Mouse (Mus musculus) testis, adult 2 months (tissue): ENCODE data around the gene Fam3c.

Experiments used
- CTCF ChIP-seq: fragments of 200-500 bp; IDR thresholded peaks from 2 replicates; pipeline ENCODE4 v1.5.1; 2012; ENCODE audit warnings: low read depth, mild to moderate bottlenecking, inconsistent platforms, low read length, moderate library complexity; ENCODE audit not compliant: control insufficient read depth, insufficient read depth, insufficient replicate concordance
- POLR2A ChIP-seq: fragments of 200-500 bp; IDR thresholded peaks from 2 replicates; pipeline ENCODE4 v1.6.1; 2012; ENCODE audit warnings: low read depth, mild to moderate bottlenecking, inconsistent platforms, low read length, moderate library complexity; ENCODE audit not compliant: control insufficient read depth

DNA sequence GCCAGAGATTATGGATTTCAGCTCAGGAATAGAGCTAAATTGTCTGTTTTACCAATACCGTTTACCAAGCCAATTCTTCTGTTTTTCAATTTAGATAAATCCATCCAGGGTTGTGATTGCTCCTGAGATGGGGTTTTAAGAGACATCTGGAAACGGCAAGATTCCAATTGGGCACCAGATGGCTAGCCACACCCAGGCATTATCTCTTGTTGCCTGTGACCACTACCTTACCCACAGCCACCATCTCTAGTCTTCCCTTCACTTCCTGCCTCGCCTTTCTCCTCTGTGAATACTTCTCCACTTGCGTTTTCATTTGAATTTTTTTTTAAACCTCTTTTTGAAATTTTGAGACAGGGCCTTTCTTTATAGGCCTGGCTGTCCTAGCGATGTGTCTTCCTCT lies 46.0 kb upstream of the Fam3c start:
- TF ChIP-seq POLR2A (no peak), CTCF (no peak)
